Mouse (Mus musculus) intestine, postnatal 0 days (tissue): ENCODE data around the gene Gm9780. TPM values are rescaled to one million over a fixed set of nuclear protein-coding genes. Genes with fewer than 3 reads are reported as not detected.
A peak's percentile ranks its signal among the peaks of the same experiment; 100 is the strongest.
"Not testable (repeated sequence)": the region's sequence is repeated elsewhere in the genome, so short reads cannot be mapped to it uniquely, and the experiment has no call there.

Experiments used
- ATAC-seq: fragments of 200-750 bp; cut with Nextera tagmentation; 2 replicates; pipeline ENCODE4 v1.8.0; 2017; ENCODE audit warnings: mild to moderate bottlenecking, moderate TSS enrichment, moderate library complexity
- H3K27ac ChIP-seq: fragments of 300-500 bp; sonication (generic); 2 replicates; pipeline ENCODE4 v1.5.1; 2014; ENCODE audit warnings: mild to moderate bottlenecking, low read depth, low read length, moderate library complexity
- H3K27me3 ChIP-seq: fragments of 300-500 bp; sonication (generic); replicated peaks from 2 replicates; pipeline ENCODE4 v1.6.1; 2014; ENCODE audit warnings: low read length, mixed read lengths; ENCODE audit not compliant: control insufficient read depth, insufficient read depth
- H3K36me3 ChIP-seq: fragments of 300-500 bp; sonication (generic); 2 replicates; pipeline ENCODE4 v1.6.1; 2014; ENCODE audit warnings: mild to moderate bottlenecking, moderate library complexity; ENCODE audit not compliant: control insufficient read depth, insufficient read depth
- H3K4me1 ChIP-seq: fragments of 300-500 bp; sonication (generic); replicated peaks from 2 replicates; pipeline ENCODE4 v1.6.1; 2014; ENCODE audit warnings: antibody characterized with exemption, low read length, mixed read lengths; ENCODE audit not compliant: control insufficient read depth, insufficient read depth
- H3K4me2 ChIP-seq: fragments of 300-500 bp; sonication (generic); replicated peaks from 2 replicates; pipeline ENCODE4 v1.6.1; 2014; ENCODE audit warnings: low read depth, mild to moderate bottlenecking, moderate library complexity
- H3K4me3 ChIP-seq: fragments of 300-500 bp; sonication (generic); 2 replicates; pipeline ENCODE4 v1.5.1; 2014; ENCODE audit warnings: low read depth, low read length
- H3K9ac ChIP-seq: fragments of 300-500 bp; sonication (generic); 2 replicates; pipeline ENCODE4 v1.6.1; 2014; ENCODE audit warnings: mild to moderate bottlenecking, low read depth, low read length
- H3K9me3 ChIP-seq: fragments of 300-500 bp; sonication (generic); 2 replicates; pipeline ENCODE4 v1.6.1; 2016; ENCODE audit warnings: mixed run types; ENCODE audit not compliant: control insufficient read depth
- WGBS: fragments of 180-500 bp; shearing (Covaris S2); extraction: QIAGEN DNeasy Blood & Tissue Kit; methylation state at CpG from one replicate; pipeline ENCODE4 v1.1.7; 2014; 5-methylcytosine and 5-hydroxymethylcytosine counted together
- polyA plus RNA-seq: library from polyadenylated mRNA; unstranded; fragments of >200 nt; fragmentation: Nextera tagmentation; extraction: Ambion mirVana; gene quantifications from 2 replicates; pipeline ENCODE4 v1.2.1, GENCODE M21; 2015

The Gm9780 gene
- polyA plus RNA-seq: 25.3 and 26.1 TPM in 2 replicates

GRCm38 (mm10) chr14:26042611-26043010 lies at the start of gene Gm9780:
Gene Gm9780 (minus strand): TSS chr14:26042711.
- no CpG with 5 or more reads among the region's 26 CpGs for WGBS
- not testable (repeated sequence) for H3K9me3 ChIP-seq, H3K27me3 ChIP-seq, H3K27ac ChIP-seq, H3K9ac ChIP-seq, H3K36me3 ChIP-seq, ATAC-seq, H3K4me1 ChIP-seq, H3K4me3 ChIP-seq, H3K4me2 ChIP-seq

GRCm38 (mm10) chr14:26081997-26082396 lies 39.5 kb upstream of the Gm9780 start, which contains the start of gene Cphx3:
Gene Cphx3 (plus strand): TSS chr14:26082297.
- H3K4me1 ChIP-seq, ATAC-seq: not testable (repeated sequence)

GRCm38 (mm10) chr14:26081216-26081615 lies 38.7 kb upstream of the Gm9780 start, which contains the start of gene Cphx2:
Gene Cphx2 (plus strand): TSS chr14:26081516.
- not testable (repeated sequence) for H3K27me3 ChIP-seq, H3K4me2 ChIP-seq, H3K27ac ChIP-seq, H3K4me1 ChIP-seq, H3K36me3 ChIP-seq, H3K4me3 ChIP-seq, H3K9me3 ChIP-seq, H3K9ac ChIP-seq, ATAC-seq
- no CpG with 5 or more reads among the region's 6 CpGs for WGBS

More at GRCm38 (mm10) chr14:26081997-26082396, 39.5 kb upstream of the Gm9780 start, which contains the start of gene Cphx3:
- not testable (repeated sequence) for H3K9ac ChIP-seq, H3K27me3 ChIP-seq, H3K36me3 ChIP-seq, H3K9me3 ChIP-seq, H3K4me2 ChIP-seq, H3K4me3 ChIP-seq, H3K27ac ChIP-seq
- WGBS: no CpG with 5 or more reads among the region's 1 CpGs

GRCm38 (mm10) chr14:26076620-26077390 lies 34.3 kb upstream of the Gm9780 start:
- H3K4me1 ChIP-seq, H3K4me2 ChIP-seq, H3K36me3 ChIP-seq, H3K4me3 ChIP-seq, H3K27ac ChIP-seq, H3K27me3 ChIP-seq, H3K9ac ChIP-seq, H3K9me3 ChIP-seq: not testable (repeated sequence)
- ATAC-seq: peak; percentile 95
- no CpG with 5 or more reads among the region's 5 CpGs for WGBS

GRCm38 (mm10) chr14:26067325-26067633 lies 24.8 kb upstream of the Gm9780 start, which contains the start of gene Tmem254c:
Gene Tmem254c (minus strand): TSS chr14:26067355.
- not testable (repeated sequence) for H3K4me3 ChIP-seq, H3K9me3 ChIP-seq, H3K27me3 ChIP-seq, H3K9ac ChIP-seq, H3K27ac ChIP-seq, H3K36me3 ChIP-seq, H3K4me1 ChIP-seq, H3K4me2 ChIP-seq
- no CpG with 5 or more reads among the region's 10 CpGs for WGBS
- ATAC-seq: peak; percentile 84

- not testable (repeated sequence) for H3K4me1 ChIP-seq, H3K27ac ChIP-seq, H3K27me3 ChIP-seq, H3K4me2 ChIP-seq, H3K9ac ChIP-seq, H3K4me3 ChIP-seq, H3K9me3 ChIP-seq, H3K36me3 ChIP-seq
- no CpG with 5 or more reads among the region's 44 CpGs for WGBS
- peak; percentile 93 for ATAC-seq
These were observed 24.2 kb upstream of the Gm9780 start for GRCm38 (mm10) chr14:26066574-26067324.

- not testable (repeated sequence) for H3K4me2 ChIP-seq, H3K4me3 ChIP-seq, H3K27ac ChIP-seq, H3K27me3 ChIP-seq, H3K9ac ChIP-seq, ATAC-seq, H3K36me3 ChIP-seq, H3K4me1 ChIP-seq, H3K9me3 ChIP-seq
- WGBS: no CpG with 5 or more reads among the region's 6 CpGs
These were observed 16.9 kb upstream of the Gm9780 start for GRCm38 (mm10) chr14:26059362-26059761.

- not testable (repeated sequence) for H3K4me1 ChIP-seq, H3K4me3 ChIP-seq, H3K27me3 ChIP-seq, H3K27ac ChIP-seq, H3K9me3 ChIP-seq, ATAC-seq, H3K9ac ChIP-seq, H3K4me2 ChIP-seq, H3K36me3 ChIP-seq
- WGBS: no CpG with 5 or more reads among the region's 3 CpGs
These were observed 15.7 kb upstream of the Gm9780 start for GRCm38 (mm10) chr14:26058184-26058583.

GRCm38 (mm10) chr14:26048767-26049166 lies 6.3 kb upstream of the Gm9780 start:
- not testable (repeated sequence) for ATAC-seq, H3K9ac ChIP-seq, H3K27ac ChIP-seq, H3K27me3 ChIP-seq, H3K4me3 ChIP-seq, H3K9me3 ChIP-seq, H3K36me3 ChIP-seq, H3K4me2 ChIP-seq, H3K4me1 ChIP-seq
- no CpG with 5 or more reads among the region's 9 CpGs for WGBS
